Mouse (Mus musculus) limb, embryonic 11.5 days (tissue): ENCODE measurements around the gene Peak1. TPM values are rescaled to one million over a fixed set of nuclear protein-coding genes. Genes with fewer than 3 reads are reported as not detected.

Source experiments
- ATAC-seq: fragments of 200-750 bp; cut with Nextera tagmentation; 2 replicates; pipeline ENCODE4 v1.8.0; 2017; ENCODE audit warnings: low read depth; ENCODE audit not compliant: insufficient number of reproducible peaks, low FRiP score, low TSS enrichment
- DNase-seq: peaks from one replicate; pipeline ENCODE4 v3.0.0-alpha.2; 2015; ENCODE audit warnings: low spot score
- H3K27ac ChIP-seq: fragments of 300-500 bp; sonication (generic); replicated peaks from 2 replicates; pipeline ENCODE4 v1.5.1; 2014; ENCODE audit warnings: low read depth, mild to moderate bottlenecking, low read length
- H3K27me3 ChIP-seq: fragments of 300-500 bp; sonication (generic); 2 replicates; pipeline ENCODE4 v1.6.1; 2014; ENCODE audit warnings: mild to moderate bottlenecking, low read length, mixed read lengths; ENCODE audit not compliant: control insufficient read depth, insufficient read depth
- H3K36me3 ChIP-seq: fragments of 300-500 bp; sonication (generic); 2 replicates; pipeline ENCODE4 v1.6.1; 2014; ENCODE audit warnings: mild to moderate bottlenecking, low read length, moderate library complexity, mixed read lengths; ENCODE audit not compliant: control insufficient read depth, insufficient read depth
- H3K4me1 ChIP-seq: fragments of 300-500 bp; sonication (generic); 2 replicates; pipeline ENCODE4 v1.6.1; 2014; ENCODE audit warnings: low read length, mixed read lengths; ENCODE audit not compliant: control insufficient read depth, insufficient read depth
- H3K4me2 ChIP-seq: fragments of 300-500 bp; sonication (generic); 2 replicates; pipeline ENCODE4 v1.6.1; 2014; ENCODE audit warnings: low read depth, mild to moderate bottlenecking, moderate library complexity; ENCODE audit not compliant: severe bottlenecking
- H3K4me3 ChIP-seq: fragments of 300-500 bp; sonication (generic); 2 replicates; pipeline ENCODE4 v1.5.1; 2014; ENCODE audit warnings: low read depth, low read length
- H3K9ac ChIP-seq: fragments of 300-500 bp; sonication (generic); 2 replicates; pipeline ENCODE4 v1.6.1; 2014; ENCODE audit warnings: mild to moderate bottlenecking, low read length
- H3K9me3 ChIP-seq: fragments of 300-500 bp; sonication (generic); 2 replicates; pipeline ENCODE4 v1.6.1; 2016; ENCODE audit warnings: low read length; ENCODE audit not compliant: control insufficient read depth
- WGBS: fragments of 180-500 bp; shearing (Covaris S2); extraction: QIAGEN DNeasy Blood & Tissue Kit; methylation state at CpG from one replicate; pipeline ENCODE4 v1.1.7; 2014; 5-methylcytosine and 5-hydroxymethylcytosine counted together
- polyA plus RNA-seq: library from polyadenylated mRNA; unstranded; fragments of >200 nt; fragmentation: Nextera tagmentation; extraction: Ambion mirVana; gene quantifications from 2 replicates; pipeline ENCODE4 v1.2.1, GENCODE M21; 2014

The Peak1 gene
- polyA plus RNA-seq, 1 experiment from 2014 or later, result 7.5 TPM

DNA sequence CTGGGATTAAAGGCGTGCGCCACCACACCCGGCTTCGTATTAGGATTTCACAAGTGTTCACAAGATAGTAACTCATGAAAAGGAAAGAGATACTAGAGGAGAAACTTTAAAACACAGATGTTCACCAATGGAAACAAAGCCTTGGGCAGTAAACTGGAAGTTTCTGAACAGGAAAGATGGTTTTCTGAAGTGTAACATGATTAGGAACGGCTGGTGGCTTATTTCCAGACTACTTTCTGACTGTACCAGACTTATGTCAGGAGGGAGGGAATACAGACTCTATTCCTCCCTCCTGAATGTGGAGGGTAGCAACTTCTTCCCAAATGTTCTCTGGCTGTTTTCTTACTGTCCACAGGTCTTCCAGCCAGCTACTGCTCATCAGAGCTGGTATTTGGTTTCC is 62.7 kb downstream of the Peak1 start:
- H3K36me3 ChIP-seq, result no peaks in the 10 kb centered on the region
- 94% methylated on average over 5 of the region's 5 CpGs for WGBS
- ATAC-seq, result no peak

DNA sequence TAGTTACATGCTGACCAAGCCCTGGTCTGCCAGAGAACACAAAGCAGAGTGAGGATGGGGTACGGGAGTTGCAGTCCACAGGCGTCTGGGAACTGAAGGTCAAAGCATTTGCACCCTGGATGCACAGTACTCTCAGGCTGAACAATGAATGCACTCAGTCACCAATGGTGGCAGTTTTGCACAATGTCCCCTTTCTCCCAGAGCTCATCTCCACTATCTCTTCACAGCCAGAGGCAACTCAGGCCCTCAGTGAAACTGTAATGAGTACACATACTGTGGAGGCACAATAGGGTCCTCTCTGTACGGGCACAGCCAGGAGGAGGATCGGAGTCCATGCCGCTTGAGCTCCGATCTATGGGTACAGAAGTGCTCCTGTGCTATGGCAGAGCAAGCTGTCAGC is 71.5 kb downstream of the Peak1 start:
- DNase-seq (no peak), ATAC-seq (no peak)
- no peak overlapping the region for H3K4me3 ChIP-seq
- no peaks in the 10 kb centered on the region for H3K27me3 ChIP-seq
- no peak overlapping the region for H3K4me2 ChIP-seq
- H3K4me1 ChIP-seq, result no peaks in the 10 kb centered on the region
- H3K27ac ChIP-seq, result no peak overlapping the region
- no peak overlapping the region for H3K9ac ChIP-seq
- H3K36me3 ChIP-seq, result no peaks in the 10 kb centered on the region
- WGBS, result 91% methylated on average over 6 of the region's 6 CpGs
- H3K9me3 ChIP-seq, result no peaks in the 10 kb centered on the region

More for the DNA sequence above, 62.7 kb downstream of the Peak1 start:
- DNase-seq, result no peak
- no peak overlapping the region for H3K4me3 ChIP-seq
- no peak overlapping the region for H3K9ac ChIP-seq
- no peak overlapping the region for H3K27ac ChIP-seq
- H3K27me3 ChIP-seq, result no peaks in the 10 kb centered on the region
- no peaks in the 10 kb centered on the region for H3K9me3 ChIP-seq
- H3K4me2 ChIP-seq, result no peak overlapping the region
- no peaks in the 10 kb centered on the region for H3K4me1 ChIP-seq

DNA sequence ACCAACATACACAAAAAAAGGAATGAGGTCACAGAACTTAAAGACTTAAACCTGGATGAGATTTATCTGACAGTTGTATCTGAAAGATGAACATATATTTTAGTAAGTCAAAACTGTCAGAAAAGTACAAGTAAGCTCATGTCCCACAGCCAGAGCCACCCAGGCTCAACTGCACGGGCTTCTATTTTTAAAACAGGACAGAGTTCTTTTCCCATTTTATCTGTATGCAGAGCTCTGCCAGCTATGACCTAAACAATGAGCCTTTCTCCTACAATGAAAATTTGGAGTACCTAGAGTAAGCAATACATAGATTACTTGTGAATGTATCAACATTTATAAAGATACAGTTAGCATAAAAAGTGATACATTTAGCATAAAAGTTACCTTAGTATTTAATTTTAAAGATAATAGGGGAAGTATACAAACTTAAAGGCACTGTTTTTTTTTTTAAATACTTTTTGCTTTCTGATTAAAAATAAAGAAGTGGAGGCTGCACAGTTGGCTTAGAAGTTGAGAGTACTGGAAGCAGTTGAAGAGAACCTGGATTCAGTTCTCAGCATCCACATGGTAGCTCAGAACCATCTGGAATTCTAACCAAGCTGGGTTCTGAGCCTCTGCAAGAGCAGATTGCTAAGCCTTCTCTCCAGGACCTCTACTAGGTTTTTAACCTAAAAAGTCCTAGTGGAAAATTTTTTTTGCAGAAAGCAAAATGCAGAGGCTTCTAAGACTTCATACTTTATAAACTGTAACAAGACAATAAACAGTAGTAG is 78.3 kb downstream of the Peak1 start:
- ATAC-seq, result no peak
- Histone ChIP-seq H3K9ac (no peak overlapping the region), H3K27ac (no peak overlapping the region), H3K4me3 (no peak overlapping the region), H3K9me3 (no peaks in the 10 kb centered on the region), H3K36me3 (no peaks in the 10 kb centered on the region), H3K27me3 (no peaks in the 10 kb centered on the region), H3K4me2 (no peak overlapping the region), H3K4me1 (no peaks in the 10 kb centered on the region)
- DNase-seq, result no peak
- WGBS, result 84% methylated on average over 1 of the region's 1 CpGs

DNA sequence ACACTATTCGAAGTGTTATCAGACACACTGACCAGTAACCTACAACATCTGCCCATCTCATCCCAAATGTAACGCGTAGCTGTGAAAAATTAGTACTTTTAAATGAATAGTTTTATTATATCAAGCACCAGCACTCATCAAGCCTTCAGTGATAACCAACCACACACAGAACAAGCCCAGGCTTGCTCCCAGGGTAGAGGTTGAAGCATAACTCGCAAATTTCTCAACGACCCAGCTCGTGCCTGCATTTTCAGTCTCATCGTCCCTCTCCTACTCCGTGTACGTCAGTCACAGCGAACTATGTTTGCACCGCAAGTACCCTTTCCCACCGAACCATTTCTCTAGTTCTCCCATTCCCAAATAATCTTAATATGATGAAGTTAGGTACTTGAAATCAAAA is 83.5 kb downstream of the Peak1 start:
- WGBS, result 90% methylated on average over 12 of the region's 12 CpGs
- no peak for DNase-seq
- Histone ChIP-seq H3K4me2 (no peak overlapping the region), H3K27ac (no peak overlapping the region), H3K9me3 (no peaks in the 10 kb centered on the region), H3K27me3 (no peaks in the 10 kb centered on the region), H3K9ac (no peak overlapping the region), H3K4me3 (no peak overlapping the region), H3K36me3 (no peaks in the 10 kb centered on the region), H3K4me1 (no peaks in the 10 kb centered on the region)
- no peak for ATAC-seq

DNA sequence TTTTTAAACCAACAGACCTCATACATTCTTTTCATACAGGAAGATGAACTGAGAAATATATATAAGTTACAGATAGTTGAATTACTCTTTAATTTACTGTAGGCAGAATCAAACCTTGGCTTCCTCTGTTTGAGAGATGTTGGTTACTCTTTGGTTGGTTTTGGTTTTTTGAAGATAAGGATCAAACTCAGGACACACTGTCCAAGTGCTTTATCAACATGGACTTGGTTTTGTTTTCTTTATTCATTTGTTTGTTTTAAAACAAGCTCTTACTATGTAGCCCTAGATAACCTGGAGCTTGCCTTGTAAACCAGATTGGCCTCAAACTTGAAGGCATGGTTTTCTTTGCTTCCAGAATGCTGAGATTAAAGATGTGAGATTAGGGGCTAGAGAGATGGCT is 85.1 kb downstream of the Peak1 start:
- Histone ChIP-seq H3K4me3 (no peak overlapping the region), H3K27me3 (no peaks in the 10 kb centered on the region), H3K9me3 (no peaks in the 10 kb centered on the region), H3K9ac (no peak overlapping the region), H3K4me1 (no peaks in the 10 kb centered on the region), H3K4me2 (no peak overlapping the region), H3K27ac (no peak overlapping the region), H3K36me3 (no peaks in the 10 kb centered on the region)
- no peak for DNase-seq
- no peak for ATAC-seq

DNA sequence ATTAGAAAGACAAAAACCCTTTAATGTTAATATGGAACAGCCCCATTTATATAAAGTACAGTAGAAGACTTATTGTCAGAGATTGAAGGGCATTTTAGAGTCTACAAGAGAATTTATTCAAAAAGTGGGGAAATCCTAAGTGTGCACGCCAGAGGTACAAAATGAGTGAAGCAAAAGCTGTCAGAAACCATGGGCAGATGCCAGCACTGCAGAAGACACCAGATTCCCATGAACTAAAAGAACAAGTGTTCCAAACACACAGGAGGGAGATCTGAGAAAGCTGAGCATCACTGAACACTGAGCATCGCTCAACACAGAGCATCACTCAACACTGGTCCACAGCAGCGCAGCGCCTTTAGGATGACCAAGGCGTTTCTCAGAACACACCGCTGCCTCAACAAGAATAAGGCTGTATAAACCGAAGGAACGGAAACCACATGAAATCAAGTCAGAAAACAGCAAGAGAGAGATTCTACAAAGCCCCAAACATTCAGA is 91.3 kb downstream of the Peak1 start:
- Histone ChIP-seq H3K9ac (no peak overlapping the region), H3K4me2 (no peak overlapping the region), H3K4me1 (peaks cover 3% of the 10 kb centered on the region; the same call in 1 of the 2 replicates), H3K9me3 (no peaks in the 10 kb centered on the region), H3K4me3 (no peak overlapping the region), H3K36me3 (no peaks in the 10 kb centered on the region), H3K27me3 (no peaks in the 10 kb centered on the region), H3K27ac (no peak overlapping the region)
- no peak for DNase-seq
- WGBS, result 93% methylated on average over 8 of the region's 8 CpGs
- no peak for ATAC-seq

DNA sequence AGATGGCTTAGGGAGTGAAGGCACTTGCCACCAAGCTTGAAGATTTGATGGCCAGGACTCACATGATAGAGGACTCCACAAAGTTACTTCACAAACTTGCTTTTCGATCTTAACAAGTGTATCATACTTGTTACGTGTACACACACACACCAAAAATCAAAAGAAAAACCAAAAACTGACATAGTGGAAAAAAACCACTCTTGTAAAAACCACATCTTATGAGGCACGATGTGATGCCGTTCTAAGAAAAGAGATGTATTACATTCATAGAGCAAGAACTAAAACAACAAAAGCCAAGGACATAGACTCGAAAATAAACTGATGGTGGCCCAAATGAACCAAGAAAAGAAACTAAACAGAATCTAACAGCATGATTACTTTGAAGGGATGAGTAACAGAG is 92.1 kb downstream of the Peak1 start:
- Histone ChIP-seq H3K27me3 (no peaks in the 10 kb centered on the region), H3K27ac (no peak overlapping the region), H3K36me3 (no peaks in the 10 kb centered on the region), H3K4me3 (no peak overlapping the region), H3K4me2 (no peak overlapping the region), H3K9me3 (no peaks in the 10 kb centered on the region), H3K4me1 (peaks cover 3% of the 10 kb centered on the region; the same call in 1 of the 2 replicates), H3K9ac (no peak overlapping the region)
- 93% methylated on average over 5 of the region's 5 CpGs for WGBS
- ATAC-seq (no peak), DNase-seq (no peak)

DNA sequence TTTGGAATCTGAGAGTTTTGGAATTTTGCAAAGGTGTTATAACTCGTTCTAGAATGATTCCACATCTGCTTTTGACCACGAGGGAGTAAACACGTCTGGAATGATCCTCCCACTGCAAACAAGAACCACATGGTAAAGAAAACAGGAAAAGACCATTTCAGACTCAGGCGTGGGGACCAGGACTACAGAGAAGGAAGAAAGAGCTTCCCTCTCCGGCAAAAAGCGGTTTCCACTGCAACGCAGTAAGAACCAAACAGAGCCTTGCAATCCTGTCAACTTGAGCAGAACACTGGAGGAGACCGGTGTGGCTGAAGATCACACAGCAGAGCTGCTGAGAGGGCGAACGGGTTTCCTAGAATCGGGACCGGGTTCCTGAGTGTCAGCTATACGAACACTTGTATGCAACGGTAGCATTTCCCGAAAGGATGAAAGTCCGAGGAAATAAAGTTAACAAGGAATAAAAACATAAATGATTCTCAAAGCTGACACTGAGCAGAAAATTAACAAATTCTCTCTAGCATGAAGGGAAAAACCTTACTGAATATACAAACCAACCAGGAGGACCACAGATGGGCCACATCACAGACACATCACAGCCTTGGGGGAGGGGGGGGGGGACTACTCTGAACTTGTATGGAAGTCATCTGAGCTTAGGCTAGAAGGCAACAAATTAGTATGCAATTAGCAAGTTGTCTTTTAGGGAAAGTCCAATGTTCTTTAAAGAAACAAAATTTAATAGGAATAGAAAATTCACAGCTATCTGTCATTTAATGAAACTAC is 93.1 kb downstream of the Peak1 start:
- peaks cover 3% of the 10 kb centered on the region; the same call in 1 of the 2 replicates for H3K4me1 ChIP-seq
- H3K36me3 ChIP-seq, result no peaks in the 10 kb centered on the region
- H3K9me3 ChIP-seq, result no peaks in the 10 kb centered on the region
- DNase-seq (peak; percentile 60), ATAC-seq (no peak)
- H3K4me3 ChIP-seq, result no peak overlapping the region
- peak overlapping the region; percentile 32; the same call in 1 of the 2 replicates for H3K4me2 ChIP-seq
- no peaks in the 10 kb centered on the region for H3K27me3 ChIP-seq
- 36% methylated on average over 16 of the region's 16 CpGs for WGBS
- H3K9ac ChIP-seq, result peak overlapping the region; percentile 40
- peak overlapping the region; percentile 73; the same call in 1 of the 2 replicates for H3K27ac ChIP-seq
